Mouse (Mus musculus) heart, adult 2 months (tissue): ENCODE measurements around the gene Kcnc1.

ENCODE experiments used
- CTCF ChIP-seq: fragments of 200-600 bp; IDR thresholded peaks from 2 replicates; pipeline ENCODE4 v1.8.1; 2022; ENCODE audit warnings: antibody characterized with exemption, mild to moderate bottlenecking, moderate library complexity
- EP300 ChIP-seq: fragments of 200-500 bp; IDR thresholded peaks from 2 replicates; pipeline ENCODE4 v1.6.1; 2011; ENCODE audit warnings: low read depth, low read length, control low read depth; ENCODE audit not compliant: insufficient read depth
- POLR2A ChIP-seq: fragments of 200-500 bp; IDR thresholded peaks from 2 replicates; pipeline ENCODE4 v1.6.1; 2011; ENCODE audit warnings: mild to moderate bottlenecking, low read depth, low read length, control low read depth; ENCODE audit not compliant: insufficient read depth

DNA sequence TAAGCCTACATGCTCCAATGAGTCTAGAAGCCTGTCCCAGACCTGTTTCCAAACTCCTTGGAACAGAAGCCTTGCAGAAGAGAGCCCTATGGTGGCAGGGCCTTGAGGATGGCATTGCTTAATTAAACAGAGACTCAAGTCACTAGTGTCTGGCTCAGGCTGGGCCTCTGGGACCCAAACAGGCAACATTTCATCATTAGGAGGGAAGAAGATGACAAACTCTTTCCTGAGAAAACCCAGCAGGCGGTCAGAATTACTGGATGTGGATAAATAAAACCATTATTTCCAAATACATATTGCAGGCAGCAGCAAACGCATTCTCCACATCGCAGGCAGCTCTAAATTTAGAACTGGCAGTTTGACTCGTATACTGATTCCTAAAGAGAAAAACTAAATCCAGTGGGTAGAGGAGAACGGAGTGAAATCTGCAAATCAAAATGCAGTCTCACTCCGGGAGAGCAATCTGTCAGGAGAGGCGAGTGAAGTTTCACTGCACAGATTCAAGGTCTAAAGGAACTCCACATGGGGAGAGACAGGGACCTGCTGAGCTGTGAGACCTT, 70.2 kb downstream of the Kcnc1 start:
- TF ChIP-seq CTCF (no peak), EP300 (no peak), POLR2A (no peak)
